Mouse (Mus musculus) urinary bladder, postnatal 10 days (tissue): ENCODE results near the gene Tenm3.

Experiments
- DNase-seq: peaks from one replicate; pipeline ENCODE4 v3.0.0; 2022; ENCODE audit warnings: low spot score

Tenm3 gene

DNA sequence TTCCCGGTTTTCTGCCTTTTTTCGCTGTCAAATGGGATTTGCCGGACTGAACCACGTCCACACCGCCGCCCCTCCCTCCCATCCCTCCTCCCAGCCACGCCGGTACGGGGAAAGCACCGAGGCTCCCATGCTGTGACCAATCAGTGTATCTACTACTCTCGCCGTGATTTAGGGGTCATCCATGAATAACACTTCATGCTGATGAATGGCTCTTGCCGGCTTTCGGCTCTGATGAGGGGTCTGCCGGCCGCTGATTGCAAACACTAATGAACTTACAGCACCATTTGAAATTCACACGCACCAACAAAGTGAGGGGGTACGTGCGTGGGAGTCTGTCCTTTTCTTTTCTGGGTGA lies at the start of gene Tenm3:
Gene Tenm3, minus strand, starts transcription at position 21 of the 355 bp plus-strand sequence.
- no peak for DNase-seq

DNA sequence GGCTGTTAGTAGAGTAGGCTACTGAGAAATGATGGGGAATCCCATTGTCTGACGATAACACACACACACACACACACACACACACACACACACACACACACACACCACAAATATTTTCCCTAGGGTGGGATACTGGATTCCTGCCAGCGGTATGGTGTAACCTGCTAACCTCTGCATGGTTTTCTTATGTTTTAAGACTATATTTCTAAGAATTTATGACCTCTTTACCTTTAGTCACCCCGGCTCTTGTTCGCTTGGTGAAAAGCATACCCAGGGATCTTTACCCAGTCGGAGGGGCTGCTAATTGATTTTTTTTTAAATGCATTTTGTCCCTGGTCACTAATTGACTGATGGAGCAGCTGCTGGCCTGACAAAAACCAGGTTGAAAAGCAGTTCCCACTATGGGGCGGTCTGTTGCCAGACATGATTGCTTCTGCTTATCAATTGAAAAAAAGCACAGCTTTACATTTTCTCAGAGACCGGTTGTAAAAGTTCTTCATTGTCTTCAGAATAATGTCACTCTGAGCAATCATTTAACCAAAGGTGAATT lies 46.5 kb upstream of the Tenm3 start:
- no peak for DNase-seq

DNA sequence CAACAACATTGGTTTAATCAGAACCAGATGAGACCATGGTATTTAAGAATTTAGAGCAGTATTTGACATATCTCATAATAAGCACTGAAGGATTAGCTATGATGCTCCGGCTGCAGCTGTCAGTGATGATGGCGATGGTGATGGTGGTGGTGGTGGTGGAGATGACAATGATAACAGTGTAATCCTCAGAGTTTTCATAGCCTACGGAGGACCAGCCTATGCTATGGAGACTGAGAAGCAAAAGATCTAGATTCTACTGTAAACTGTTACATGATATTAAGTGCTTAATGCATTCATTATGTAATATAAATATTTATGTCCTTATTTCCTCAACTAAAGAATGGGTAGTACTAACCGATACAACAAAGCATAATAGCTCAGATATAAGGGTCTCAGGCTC lies 40.5 kb upstream of the Tenm3 start:
- no peak for DNase-seq

DNA sequence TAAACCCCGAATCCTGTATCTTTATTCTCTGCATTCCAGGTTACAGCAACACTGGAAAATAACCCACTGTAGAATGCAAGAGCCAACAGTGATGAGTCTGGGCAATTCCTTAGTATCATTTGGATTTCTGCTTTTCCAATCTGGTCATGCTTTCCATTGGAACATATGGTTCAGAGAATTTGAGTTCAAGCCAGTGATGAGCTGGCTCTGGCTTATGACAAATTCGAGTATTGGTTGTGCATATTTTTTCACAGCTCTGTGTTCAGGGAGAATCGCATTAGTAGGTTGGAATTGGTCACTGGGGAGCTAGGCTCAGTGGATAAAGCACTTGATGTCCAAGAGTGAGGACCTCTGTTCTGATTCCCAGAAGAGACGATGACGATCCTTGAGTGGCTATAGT lies 36.8 kb upstream of the Tenm3 start:
- DNase-seq = no peak

DNA sequence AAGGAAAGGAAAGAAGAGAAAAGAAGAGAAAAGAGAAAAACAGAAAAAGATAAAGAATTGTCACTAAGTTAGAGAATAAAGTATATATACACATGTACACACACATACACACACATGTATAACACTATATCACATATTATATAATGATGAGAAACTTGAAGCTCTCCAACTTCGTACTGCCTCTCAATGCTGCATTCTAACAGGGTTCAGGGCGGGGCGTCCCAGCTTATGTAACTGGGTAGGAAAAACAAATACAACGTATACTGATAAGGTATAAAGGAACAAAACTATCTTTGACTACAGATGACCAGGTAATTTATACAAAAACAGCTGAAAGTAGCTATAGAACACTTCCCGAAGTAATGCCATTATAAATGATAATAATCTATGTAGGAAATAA lies 22.2 kb upstream of the Tenm3 start:
- no peak for DNase-seq

DNA sequence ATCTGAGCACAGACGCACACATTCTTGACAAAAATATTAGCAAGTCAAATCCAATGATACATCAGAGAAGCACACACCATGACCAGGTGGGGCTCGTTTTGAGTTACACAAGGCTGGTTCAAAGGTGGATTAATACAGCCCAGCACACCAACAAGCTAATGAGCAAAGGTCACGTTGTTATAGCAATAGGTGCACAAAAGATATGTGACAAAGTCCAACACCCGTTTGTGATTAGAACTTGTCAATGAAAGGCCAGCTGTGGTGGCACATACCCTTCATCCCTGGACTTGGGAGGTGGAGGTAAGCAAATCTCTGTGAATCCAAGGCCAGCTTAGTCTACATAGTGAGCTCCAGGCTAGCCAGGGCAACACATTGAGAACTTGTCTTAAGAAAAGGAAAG lies 21.7 kb upstream of the Tenm3 start:
- DNase-seq = no peak

DNA sequence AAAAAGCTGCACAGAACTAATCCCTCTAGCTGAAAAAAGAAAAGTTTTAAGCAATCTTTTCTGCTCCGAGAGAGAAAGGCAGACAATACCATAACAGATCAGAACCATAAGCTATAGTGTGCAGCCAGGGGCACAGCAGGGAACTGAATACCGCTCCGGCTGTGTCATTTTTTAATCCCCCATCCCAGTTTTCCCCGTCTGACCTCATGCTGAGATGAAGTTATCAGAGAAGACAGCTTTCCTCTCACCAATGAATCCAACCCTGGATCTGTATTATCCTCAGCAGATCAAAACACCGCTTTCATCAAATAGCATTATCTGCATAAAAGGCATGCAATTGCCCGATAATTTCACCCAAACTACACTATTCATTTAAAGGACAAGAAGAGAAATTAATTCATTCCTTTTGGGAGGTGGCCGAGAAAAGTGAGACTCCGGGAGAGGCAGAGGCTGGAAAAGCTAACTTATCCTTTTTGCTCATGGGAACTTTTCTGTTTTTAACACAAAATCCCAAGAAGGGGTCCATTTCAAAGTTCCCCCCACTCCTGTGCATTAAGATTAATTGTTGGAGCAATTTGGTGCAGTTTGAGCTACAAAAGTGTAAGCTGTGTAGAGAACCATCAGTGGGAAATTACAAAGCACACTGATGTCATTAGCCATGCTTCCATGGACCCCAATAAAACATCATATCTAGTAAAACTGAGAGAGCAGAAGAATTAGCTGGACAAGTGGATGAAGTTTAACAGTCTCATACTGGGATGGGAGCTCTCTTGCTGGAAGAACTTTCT lies 6.7 kb upstream of the Tenm3 start:
- no peak for DNase-seq

DNA sequence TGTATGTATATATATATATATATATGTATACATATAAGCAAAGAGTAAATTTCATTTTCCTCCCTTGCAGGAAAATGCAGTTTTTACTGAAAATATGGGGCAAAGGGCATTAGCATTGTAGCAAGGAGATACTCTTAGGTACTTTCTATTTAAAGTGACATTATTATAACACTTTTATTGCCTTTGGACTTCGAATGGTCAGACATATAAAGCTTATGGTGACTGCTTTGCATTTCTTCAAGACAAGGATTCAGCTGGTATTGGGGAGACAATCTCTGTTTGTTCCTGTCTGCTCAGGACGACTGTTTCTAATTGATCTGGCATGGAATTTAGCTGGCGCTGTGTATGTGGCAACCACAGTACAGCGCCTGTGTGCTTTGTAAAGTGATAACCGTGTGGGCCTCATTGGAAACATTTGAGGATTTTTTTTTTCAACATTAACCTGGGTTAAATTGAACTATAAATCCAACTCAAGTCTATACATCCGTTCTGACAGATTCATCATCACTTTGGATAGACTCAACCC lies 5.4 kb upstream of the Tenm3 start:
- DNase-seq = no peak

DNA sequence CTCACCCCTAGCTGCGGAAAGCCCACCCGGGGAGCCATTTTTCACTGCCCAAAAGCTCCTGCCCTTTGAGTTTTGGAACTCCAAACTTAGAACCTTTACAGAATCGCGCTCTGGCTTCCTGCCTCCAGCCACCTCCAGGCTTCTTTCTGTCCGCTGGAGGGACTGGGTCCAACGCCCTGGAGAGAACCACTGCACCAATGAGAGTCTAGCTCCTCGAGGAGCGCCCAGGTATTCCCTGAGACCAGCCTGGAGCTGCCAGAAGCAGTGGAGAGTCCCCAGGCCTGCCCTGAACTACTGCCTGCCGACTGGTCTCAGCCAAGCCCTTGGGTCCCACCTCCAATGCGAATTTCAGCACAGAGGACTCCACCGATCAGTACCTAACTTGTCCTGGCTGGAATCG lies 1.2 kb upstream of the Tenm3 start:
- DNase-seq = no peak

DNA sequence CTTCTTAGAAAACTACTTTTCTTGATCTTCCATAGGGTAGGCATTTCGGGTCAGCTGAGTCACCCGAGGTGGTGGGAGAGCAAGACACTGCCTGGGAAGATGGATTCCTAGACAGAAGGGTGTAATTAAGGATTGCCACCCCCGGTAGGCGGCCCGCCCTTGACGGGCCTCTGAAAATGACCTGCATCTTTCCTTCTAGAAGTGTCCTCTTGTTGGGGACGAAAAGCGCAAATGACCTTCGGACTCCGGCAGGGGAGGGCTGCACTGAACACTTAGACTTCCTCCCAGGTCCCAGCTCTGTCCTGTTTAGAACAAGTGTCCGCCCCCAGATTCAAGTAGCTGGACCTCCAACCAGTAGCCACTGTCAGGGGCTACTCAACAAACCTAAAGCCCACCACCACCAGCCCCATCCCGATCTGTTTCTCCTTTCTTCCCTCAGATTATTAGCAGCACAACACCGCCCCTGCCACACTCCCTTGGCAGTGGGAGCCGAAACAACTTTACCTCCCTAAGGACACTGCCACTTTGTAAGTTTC lies 687 bp upstream of the Tenm3 start:
- DNase-seq = no peak

DNA sequence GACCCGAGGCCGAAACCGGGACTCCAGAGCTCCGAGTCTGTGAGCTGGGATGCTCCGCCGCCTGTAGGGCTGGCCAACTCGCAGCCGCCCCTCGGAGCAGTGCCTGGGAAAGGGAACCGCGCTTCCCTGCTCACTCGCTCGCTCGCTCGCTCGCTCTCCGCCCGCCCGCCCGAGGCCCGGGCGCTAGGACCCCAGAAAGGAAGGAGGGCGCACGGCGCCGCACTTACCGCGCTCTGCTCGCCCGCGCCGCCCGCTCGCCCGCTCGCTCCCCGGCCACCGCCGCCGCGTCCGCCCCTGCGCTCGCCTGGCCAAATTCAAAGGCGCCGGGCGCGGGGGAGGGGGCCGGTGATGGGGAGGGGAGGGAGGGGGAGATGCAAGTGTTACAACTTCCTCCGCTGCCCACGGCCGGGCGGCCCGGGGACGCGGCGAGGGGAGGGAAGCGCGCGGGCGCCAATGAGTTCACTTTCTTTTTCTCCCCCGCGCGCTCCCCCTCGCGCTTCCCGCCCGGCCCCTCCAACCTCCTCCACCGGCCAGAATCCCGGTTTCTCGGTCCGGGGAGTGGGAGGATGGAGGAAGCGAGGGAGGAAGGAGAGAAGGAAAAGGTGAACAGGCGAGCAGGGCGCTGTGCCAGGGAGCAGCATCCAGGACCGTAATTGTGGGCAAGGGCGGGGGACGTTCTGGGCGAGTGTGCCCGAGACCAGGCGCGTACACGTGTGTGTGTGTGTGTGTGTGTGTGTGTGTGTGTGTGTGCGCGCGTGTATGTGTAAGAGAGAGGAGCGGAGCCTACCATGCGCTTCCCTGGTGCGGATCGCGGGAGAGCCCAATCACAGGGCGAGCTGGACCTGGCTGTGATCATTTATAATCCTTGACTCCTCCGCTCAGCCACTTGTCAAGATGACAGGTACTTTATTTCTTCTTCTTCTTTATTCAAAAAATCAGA lies 490 bp downstream of the Tenm3 start:
- DNase-seq = no peak

DNA sequence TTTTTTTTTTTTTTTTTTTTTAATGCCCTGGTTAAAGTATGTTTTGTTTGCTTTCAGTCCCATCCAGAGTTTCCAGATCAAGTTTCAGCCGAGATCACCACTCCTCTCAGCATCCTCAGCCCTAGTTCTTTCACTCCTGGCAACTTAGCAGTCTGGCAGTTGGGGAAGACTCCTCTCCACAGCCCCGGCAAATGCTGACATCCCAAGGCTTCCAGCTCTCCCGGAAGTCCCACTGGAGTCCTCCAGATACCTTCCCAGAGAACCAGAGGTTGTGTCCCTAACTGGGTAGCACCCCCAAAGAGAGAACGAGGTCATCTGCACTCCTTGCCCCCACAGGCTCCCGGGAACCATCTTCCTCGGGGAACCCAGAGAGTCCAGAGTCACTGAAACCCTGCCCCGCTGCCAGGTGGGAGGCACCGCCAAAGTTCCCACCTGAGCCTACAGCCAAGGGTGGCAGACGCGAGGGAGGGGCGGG lies 1.2 kb downstream of the Tenm3 start:
- DNase-seq = no peak

DNA sequence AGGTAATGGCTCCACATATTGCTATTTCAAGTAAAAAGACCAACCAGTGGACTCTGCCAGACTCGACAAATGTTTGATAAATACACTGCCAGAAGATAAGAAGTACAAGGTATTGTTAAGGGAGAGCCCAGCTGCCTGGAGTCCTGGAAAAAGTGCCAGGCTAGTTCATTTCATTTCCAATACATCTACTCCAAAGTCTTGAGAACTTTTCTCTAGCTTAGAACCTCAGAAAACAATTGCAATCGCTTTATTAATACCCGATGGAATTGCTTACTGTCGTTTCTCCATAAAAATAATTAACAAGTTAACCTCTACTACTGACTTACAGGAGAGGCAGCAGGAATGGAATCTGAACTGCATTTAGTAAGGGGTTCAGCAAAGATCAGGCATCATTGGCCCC lies 1.7 kb downstream of the Tenm3 start:
- no peak for DNase-seq

DNA sequence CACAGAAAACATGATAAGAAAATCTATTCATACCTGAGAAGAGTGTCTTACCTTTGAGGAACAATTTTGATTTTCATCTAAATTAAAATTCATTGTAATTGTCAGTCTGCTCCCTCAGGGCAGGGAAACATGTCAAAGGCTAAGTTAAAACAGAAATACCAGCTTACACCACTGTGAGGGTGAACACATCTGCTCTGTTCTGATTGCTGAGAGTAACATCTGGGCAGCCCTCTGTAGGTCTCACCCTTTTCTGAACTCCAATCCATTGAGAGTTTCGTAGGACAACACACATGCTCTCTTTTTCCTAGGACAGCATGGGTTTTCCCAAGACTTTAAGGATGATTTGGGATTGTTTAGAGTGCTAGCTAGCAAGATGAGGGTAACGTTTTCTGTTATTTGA lies 8.0 kb downstream of the Tenm3 start:
- no peak for DNase-seq

DNA sequence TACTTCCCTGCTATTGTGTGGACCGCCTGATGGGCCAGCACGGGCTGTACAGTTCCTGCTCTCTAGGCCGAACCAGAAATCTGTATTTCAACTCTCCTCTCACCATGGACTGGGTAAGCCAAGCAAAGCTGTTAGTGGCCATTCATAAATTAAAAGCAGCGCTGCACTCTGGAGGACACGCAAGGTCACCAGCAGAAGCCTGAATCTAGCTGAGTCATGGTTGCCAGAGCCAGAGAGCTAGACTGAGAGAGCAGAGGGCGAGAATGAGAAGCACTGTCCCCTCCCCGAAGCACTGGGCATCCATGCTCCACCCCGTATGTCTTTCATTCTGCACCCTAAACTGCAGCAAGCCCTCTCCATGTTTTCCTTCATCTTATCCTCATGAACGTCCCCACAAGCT lies 16.3 kb downstream of the Tenm3 start:
- DNase-seq = no peak

DNA sequence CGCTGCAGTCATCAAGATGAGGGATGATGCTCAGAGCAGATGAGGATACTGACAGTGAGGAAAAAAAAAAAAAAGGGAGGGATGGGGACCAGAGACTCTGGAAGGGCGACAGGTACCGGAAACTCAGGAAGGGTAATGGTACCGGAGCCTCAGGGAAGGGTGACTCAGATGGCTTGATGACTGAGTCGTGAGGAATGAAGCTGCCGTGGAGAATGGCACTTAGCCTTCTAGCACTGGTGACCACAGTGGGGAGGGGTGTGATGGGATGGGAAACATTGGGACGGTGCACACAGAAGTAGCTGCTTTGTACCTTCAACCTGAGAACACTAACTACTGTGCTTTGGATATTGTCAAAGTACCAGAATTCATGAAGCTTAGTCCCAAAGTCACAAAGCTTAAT lies 18.1 kb downstream of the Tenm3 start:
- no peak for DNase-seq

DNA sequence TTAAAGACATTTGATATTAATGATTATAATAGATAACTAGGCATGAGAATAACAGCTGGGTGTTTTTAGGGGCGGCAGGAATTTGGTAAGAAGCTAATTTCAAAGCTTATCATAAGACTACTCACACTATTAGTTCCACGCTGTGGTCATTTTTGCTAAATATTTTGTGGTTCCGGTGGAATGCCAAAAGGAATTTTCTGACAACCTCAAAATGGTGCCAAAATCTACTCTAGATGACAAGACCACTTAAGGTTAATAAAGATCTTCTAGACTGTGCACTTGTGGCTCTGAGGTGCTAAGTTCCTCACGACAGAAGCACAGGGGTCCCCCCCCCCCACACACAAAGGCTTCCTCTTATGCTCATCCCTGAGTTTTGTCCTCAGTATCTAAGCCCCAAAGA lies 21.5 kb downstream of the Tenm3 start:
- no peak for DNase-seq

DNA sequence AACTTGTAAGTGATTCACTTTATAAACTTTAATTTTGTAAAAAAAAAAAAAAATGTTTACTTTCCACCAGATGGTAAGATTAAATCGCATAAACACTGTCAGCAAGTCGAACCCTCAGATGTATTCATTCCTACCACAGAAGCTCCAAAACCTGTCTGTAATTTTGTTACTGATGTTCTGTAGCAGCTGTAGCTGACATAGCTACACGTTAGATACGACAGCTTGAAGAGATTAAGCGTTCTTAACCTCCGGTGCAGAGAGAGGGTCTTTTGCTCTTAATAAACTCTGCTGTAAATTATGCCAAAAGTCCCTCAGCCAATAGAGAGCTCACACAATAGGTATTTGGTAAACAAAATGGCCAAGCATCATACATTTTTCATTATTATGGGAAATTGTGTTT lies 23.8 kb downstream of the Tenm3 start:
- DNase-seq = no peak

DNA sequence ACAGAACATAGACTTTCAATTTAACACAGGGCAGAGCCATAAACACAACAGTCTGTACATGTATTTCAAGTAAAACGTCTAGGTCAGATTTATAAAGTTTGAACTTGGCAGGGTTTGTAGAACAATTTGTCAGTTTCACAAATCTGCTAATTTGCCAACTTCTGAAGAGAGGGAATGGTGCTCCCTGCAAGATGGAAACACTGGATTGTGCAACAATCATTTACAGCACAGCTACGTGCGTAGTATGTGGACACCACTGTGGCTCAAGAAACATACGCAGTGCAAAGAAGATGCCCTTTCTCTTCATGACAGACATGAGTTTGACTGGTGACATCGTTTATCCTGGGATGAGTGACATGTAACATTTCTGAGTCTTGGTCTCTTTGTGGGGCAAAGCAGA lies 24.4 kb downstream of the Tenm3 start:
- DNase-seq = no peak

DNA sequence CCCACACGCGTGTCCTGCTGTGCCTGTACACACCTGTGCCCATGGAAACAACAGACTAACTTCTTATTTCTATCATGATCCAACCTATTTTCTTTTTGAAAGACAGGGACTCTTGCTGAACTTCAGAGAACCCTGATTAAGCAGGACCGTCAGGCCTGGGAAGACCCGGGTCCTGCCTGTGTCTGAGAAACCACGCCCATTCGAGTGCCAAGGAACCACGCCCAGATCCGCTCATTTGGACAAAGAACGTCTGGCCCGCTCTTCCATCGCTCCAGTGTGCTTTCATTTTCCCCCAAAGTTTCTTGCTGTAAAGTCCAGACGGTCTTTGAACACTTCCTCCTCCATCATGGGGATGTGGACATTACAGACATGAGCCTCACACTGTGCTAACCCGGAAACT lies 26.8 kb downstream of the Tenm3 start:
- no peak for DNase-seq

DNA sequence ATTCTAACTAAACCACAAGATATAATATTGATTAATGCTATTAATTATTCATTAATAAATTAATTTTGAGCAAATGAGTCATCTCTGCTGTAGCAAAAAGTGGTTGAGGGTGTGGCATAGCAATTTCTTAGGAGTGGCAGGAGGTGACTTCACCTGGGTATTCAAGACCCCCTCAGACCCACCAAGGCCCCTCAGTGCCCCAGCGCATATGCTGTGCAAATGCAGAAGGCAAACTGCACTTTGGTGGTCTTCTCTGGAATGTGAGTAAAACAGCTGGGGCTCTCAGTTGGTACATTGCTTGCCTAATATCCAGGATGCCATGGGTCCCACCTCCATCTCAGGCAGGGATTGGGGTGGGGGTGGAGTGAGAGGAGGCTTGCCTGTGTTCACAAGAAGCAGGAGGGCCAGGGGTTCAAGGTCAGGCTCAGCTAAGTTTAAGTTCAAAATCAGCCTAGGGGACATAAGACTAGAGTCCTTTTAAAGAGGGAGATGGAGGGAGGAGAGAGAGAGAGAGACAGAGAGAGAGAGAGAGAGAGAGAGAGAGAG lies 31.5 kb downstream of the Tenm3 start:
- DNase-seq = no peak

DNA sequence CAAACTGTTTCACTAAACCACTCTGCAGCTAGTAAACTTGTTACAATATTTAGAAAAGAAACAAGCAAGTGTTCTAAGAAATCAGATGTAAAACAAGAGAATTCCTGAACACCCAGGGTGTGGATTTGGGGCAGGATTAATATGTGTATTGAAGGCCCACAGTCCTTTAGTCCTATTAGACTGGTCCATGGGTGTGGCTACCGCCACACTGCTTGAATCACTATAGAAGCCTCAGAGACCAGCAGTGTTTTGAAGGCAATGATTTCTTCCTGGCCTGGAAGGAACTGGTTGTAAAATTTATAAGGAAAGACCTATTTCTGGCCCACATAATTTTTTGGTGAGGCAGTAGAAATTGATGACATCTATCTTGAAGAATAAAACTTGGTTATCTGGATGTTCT lies 33.1 kb downstream of the Tenm3 start:
- no peak for DNase-seq
